Mouse (Mus musculus) erythroblast, adult 5-6 weeks (primary cell): ENCODE data around the gene Acot8. TPM values are rescaled to one million over a fixed set of nuclear protein-coding genes. Genes with fewer than 3 reads are reported as not detected.
A peak's percentile ranks its signal among the peaks of the same experiment; 100 is the strongest.

Experiments used
- ATAC-seq: replicated peaks from 2 replicates; pipeline ENCODE4 v1.8.0; 2016; ENCODE audit warnings: moderate number of reproducible peaks, mild to moderate bottlenecking, moderate TSS enrichment, inconsistent platforms; ENCODE audit not compliant: poor library complexity, low FRiP score, severe bottlenecking
- total RNA-seq, 2 experiments: library from RNA; stranded (forward) in 1 of 2; stranded (reverse) in 1 of 2; fragments of 150-400 nt in 1 of 2; fragments of 200-764, 138-1000 nt in 1 of 2; gene quantifications; 2 replicates each; pipeline versions ENCODE4 v1.2.3 to v1.2.4; 2015 to 2017; ENCODE audit warnings: low replicate concordance in 2 of 2

Acot8 gene
- total RNA-seq, 2 experiments from 2014 or later, result 10.0 to 15.8 TPM

DNA sequence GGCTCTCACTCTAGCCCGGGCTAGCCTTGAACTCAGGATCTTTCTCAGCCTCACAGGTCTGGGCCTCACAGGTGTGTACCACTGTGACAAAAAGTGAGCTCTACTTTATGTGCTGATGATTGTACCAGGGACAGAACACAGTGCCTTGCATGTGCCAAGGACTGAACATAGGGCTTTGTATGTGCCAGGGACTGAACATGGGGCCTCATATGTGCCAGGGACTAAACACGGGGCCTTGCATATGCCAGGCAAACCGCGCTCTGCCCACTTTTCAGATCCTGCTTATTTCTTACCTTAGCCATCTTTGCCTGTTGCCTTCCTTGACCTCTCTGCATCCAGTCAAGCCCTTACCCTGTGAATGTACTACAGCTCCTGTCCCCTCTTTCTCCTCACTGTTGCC is 42.7 kb downstream of the Acot8 start:
- ATAC-seq, result peak; percentile 1

DNA sequence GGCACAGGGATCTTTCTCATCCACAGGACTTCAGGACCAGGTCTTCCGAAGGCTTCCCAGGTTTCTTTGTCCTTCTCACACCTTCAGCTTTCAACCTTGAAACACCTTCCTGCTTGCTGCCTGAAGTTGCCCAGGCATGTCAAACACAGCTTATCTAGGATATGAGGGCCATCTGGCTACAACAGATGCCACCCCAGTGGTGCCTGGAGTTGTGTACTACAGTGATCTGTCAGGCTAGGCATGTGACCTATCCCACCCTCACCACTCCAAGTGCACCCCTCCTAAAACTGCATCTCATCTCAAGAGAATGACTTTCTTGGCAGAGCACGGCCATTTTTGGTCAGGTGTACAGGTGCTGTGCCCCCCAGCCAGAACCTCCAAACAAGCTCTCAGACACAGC is 43.2 kb downstream of the Acot8 start:
- ATAC-seq, result peak; percentile 75

DNA sequence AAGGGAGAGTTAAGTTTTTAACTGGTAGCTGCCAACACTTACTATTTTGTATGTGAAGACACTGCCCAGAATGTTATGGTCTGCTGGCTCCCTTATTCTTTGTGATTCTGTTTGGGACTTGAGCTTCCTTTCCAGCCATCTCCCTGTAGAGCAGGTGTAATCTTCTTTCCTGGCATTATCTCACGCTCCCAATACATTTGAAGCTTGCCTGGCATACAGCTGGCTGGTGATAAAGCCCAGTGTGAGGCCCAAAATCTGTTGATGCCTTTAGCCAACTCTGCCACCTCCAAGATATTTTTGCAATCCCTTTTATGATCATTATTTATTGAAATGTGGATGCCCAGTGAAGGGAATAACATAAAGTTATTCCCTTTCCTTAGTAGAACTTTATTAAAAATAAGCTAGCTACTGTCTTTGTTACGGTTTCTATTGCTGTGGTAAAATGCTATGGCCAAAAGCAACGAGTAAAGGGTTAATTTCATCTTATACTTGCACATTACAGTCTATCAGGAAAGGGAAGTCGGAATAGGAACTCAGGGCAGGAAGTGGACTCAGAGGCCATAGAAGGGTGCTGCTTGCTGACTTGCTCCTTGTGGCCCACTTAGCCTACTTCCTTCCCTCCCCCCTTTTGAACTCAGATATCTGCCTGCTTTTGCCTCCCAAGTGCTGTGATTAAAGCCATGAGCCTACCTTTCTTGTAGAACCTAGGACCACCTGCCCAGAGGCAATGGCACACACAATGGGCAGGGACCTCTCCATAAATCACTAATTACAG is 44.4 kb downstream of the Acot8 start:
- ATAC-seq, result peak; percentile 70

DNA sequence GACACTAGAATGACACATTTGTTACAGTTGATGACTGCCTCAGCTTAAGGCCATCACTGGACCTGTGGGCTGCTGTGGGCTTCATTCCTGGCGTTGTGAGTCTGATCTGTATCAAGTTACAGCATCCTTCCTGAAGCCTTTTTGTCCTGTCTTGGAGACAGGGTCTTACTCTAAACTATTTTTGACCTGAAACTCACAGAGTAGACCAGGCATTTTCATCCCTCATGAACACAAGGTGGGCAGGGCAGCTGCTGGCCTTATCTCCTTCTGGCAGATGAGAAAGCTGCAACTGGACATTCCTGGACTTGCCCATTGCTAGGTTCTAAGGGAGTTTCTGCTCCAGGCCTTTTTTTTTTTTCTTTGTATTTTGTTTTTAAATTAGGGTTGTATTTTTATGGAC is 46.0 kb downstream of the Acot8 start:
- ATAC-seq, result peak; percentile 58

DNA sequence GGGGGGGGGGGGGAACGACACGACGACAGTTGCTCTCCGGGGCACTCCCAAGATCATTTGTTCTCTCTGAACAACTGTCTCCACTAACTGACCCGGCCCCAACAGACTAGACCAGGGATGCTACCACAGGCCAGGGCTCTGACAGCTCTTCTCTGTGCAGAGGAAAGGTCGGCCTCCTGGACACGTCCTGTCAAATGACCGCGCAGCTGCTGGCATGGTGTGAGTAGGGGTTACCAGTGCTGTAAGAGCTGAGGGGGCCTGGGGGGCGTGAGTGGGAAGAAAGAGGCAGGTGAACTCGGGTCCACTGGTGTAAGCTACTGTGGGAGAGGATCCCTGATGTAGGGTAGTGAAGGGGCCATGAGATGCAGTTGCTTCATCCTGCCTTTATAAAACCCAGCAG is 46.8 kb downstream of the Acot8 start:
- no peak for ATAC-seq

DNA sequence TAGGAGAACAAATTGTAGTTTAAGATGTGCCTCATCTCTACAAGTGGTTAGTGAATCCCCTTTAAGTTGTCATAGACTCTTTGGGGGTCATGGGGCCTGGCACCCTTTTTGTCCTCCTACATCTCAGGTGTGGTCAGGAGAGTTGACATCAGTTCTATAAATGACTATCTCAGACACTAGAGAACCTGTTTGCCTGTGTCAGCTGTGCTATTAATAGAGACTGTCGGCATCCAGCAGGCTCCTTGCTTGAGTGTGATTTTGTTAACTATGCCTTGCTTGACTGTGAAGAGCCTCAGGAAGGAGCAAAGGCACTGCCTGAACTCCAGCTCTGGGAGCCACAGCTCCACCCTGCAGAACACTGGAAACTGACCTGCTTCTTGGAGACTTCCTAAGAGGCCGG is 49.9 kb downstream of the Acot8 start:
- ATAC-seq, result no peak

DNA sequence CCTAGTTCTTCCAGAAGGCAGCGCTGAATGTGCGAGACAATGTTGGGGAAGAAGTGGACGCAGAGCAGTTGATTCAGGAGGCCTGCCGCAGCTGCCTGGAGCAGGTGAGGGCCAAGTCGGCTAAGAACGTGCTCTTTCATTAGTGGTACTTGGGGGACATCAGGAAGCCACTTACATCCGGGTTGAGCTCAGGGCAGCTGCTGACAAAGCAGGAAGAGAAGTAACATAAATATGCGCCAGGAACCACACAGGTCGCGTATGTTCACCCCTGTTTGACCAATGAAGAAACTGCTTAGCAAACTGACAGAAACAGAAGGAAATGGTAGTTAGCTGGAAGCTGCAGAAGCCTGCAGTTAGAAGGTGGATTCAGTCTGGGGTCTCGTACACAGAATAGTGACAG is 50.6 kb downstream of the Acot8 start:
- ATAC-seq, result no peak

DNA sequence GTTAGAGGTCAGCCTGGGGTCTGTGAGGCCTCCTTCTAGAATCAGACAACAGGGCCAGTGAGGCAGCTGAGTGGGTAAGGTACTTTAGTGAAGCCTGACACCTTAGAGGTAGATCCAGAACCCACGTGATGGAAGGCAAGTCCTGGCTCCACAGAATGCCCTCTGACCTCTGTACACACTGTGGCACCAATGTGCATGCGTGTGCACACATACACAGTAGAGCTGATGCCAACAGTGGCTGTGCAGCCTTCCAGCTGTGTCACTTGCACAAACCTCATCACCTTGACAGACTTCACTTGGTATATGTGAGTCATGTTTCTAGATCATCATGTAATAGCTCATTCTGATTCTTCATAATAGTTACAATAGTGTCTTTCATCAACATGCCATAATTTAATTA is 52.2 kb downstream of the Acot8 start:
- no peak for ATAC-seq

DNA sequence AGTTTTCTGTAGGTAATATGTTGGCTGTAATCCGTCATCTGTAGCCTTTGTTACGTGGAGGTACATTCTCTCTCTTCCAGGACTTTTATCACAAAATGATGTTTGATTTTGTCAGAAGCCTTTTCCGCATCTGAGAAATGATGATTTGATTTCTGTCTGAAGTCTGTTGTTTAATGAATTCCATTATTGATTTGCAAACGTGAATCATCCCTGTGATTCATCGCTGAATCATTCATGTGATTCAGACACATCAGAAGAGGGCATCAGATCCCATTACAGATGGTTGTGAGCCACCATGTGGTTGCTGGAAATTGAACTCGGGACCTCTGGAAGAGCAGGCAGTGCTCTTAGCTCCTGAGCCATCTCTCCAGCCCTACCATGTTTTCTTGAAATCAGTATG is 55.7 kb downstream of the Acot8 start:
- no peak for ATAC-seq

DNA sequence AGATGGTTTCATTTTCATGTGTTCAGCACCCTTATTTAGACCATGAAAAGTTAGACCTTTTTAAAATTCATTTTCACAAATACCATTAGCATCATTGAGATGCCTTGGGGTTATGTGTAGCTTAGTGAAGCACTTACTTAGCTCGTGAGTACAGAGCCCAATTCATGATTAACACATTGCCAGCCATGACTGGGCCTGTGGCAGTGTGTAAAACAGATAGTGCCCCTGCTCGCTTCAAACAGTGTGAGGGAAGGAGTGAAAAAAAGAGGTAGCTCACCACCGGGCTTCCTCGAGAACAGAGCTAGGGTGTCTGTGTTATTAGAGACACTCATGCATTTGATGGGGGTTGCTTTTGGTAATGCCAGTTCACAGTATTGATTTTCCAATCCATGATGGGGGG is 56.5 kb downstream of the Acot8 start:
- ATAC-seq, result peak; percentile 51

DNA sequence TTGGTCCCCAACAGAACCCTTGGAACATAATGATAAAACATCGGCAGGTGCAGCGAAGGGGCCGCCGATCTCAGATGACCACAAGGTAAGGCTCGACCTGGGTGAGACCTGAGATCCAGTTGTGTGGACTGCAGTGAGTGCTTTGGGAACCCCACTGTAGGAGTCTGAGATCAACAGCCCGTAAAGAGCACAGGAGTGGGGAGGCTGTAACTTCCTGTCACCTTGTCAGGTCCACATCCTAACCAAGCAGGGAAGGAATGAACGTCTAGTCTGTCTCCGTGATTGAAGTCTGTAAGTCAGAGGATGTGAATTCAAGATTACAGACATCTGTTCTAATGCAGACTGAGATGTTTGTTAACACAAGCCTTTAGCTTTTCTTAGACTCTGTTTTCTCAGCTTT is 58.0 kb downstream of the Acot8 start:
- ATAC-seq, result peak; percentile 51

DNA sequence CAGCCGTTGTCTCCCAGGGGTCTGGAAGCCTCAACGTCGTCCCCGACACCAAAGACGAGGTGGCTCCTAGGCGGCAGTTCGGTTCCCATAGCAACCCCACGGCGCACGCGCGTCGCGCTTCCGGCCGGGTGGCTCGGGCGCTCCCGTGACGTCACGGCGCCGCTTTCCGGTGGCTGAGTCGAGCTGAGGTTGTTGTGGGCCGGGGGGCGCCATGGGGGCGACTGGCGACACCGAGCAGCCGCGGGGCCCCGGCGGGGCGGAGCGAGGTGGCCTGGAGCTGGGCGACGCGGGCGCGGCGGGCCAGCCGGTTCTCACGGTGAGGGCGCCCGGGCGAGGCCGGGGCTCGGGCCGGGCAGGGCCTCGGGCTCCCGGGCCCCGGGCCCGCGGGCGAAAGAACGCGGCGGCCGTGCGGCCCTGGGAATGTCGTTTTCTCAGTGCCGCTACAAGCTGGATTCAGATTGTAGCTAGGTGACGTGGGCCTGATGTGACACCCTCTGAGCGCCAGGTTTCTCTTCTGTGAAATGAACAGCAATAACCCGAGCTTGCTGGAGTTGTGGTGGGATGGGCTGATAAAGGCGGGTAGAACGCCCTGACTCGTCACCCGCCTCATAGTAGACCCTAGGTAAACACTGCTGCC is 58.7 kb downstream of the Acot8 start, which contains the start of the genes Wfdc3 and Dnttip1:
Wfdc3 (minus strand) TSS at position 89 of the 637 bp plus-strand sequence.
Dnttip1 (plus strand) TSS at position 141 of the 637 bp plus-strand sequence.
- ATAC-seq, result peak; percentile 76

DNA sequence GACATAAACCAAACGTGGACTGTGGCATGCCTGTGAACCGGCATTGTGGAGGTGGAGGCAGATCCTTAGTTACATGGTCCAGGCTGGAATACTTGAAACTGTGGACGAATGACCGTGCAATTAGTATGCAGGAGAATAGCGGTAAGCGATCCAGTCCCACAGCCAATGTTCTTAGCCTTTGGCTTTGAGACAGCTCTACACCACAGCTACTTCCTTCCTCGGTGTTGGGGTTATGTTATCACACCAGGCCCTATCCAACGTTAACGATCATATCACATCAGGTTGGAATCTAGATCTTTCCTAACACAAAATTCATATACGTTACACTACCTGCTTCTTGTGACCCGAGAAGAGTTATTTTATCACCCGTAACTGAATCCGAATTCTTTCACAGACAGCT is 59.7 kb downstream of the Acot8 start:
- no peak for ATAC-seq

Other genes starting within 250 kb of the Acot8 start
- gene Wfdc2, start 242.5 kb downstream of the Acot8 start, total RNA-seq (2015; ENCODE audit: low replicate concordance), result not detected in 2 replicates
- gene Wfdc2, start 242.5 kb downstream of the Acot8 start, total RNA-seq (2017; ENCODE audit: low replicate concordance), result not detected in 2 replicates
- gene Spint3, start 231.4 kb downstream of the Acot8 start, total RNA-seq (2015; ENCODE audit: low replicate concordance), result not detected in 2 replicates
- not detected in 2 replicates for gene Spint3, start 231.4 kb downstream of the Acot8 start, total RNA-seq (2017; ENCODE audit: low replicate concordance)
- gene Wfdc6a, start 219.4 kb downstream of the Acot8 start, total RNA-seq (2015; ENCODE audit: low replicate concordance), result not detected in 2 replicates
- not detected in 2 replicates for gene Wfdc6a, start 219.4 kb downstream of the Acot8 start, total RNA-seq (2017; ENCODE audit: low replicate concordance)
- gene Eppin, start 211.3 kb downstream of the Acot8 start, total RNA-seq (2015; ENCODE audit: low replicate concordance), result not detected in 2 replicates
- gene Eppin, start 211.3 kb downstream of the Acot8 start, total RNA-seq (2017; ENCODE audit: low replicate concordance), result not detected in 2 replicates
- gene Wfdc6b, start 191.4 kb downstream of the Acot8 start, total RNA-seq (2015; ENCODE audit: low replicate concordance), result not detected in 2 replicates
- not detected in 2 replicates for gene Wfdc6b, start 191.4 kb downstream of the Acot8 start, total RNA-seq (2017; ENCODE audit: low replicate concordance)
- gene Wfdc8, start 191.3 kb downstream of the Acot8 start, total RNA-seq (2015; ENCODE audit: low replicate concordance), result not detected in 2 replicates
- gene Wfdc8, start 191.3 kb downstream of the Acot8 start, total RNA-seq (2017; ENCODE audit: low replicate concordance), result not detected in 2 replicates
- not detected in 2 replicates for gene Wfdc16, start 166.1 kb downstream of the Acot8 start, total RNA-seq (2015; ENCODE audit: low replicate concordance)
- not detected in 2 replicates for gene Wfdc16, start 166.1 kb downstream of the Acot8 start, total RNA-seq (2017; ENCODE audit: low replicate concordance)
- not detected in 2 replicates for gene Wfdc10, start 148.8 kb downstream of the Acot8 start, total RNA-seq (2015; ENCODE audit: low replicate concordance)
- gene Wfdc10, start 148.8 kb downstream of the Acot8 start, total RNA-seq (2017; ENCODE audit: low replicate concordance), result not detected in 2 replicates
- gene Wfdc9, start 148.3 kb downstream of the Acot8 start, total RNA-seq (2015; ENCODE audit: low replicate concordance), result not detected in 2 replicates
- gene Wfdc9, start 148.3 kb downstream of the Acot8 start, total RNA-seq (2017; ENCODE audit: low replicate concordance), result not detected in 2 replicates
- not detected in 2 replicates for gene Wfdc11, start 130.8 kb downstream of the Acot8 start, total RNA-seq (2015; ENCODE audit: low replicate concordance)
- gene Wfdc11, start 130.8 kb downstream of the Acot8 start, total RNA-seq (2017; ENCODE audit: low replicate concordance), result 0.77 TPM in 1 of 2 replicates, not detected in the other
- not detected in 2 replicates for gene Wfdc13, start 119.8 kb downstream of the Acot8 start, total RNA-seq (2015; ENCODE audit: low replicate concordance)
- not detected in 2 replicates for gene Wfdc13, start 119.8 kb downstream of the Acot8 start, total RNA-seq (2017; ENCODE audit: low replicate concordance)
- not detected in 2 replicates for gene Spint4, start 106.4 kb downstream of the Acot8 start, total RNA-seq (2015; ENCODE audit: low replicate concordance)
- not detected in 2 replicates for gene Spint4, start 106.4 kb downstream of the Acot8 start, total RNA-seq (2017; ENCODE audit: low replicate concordance)
- not detected in 2 replicates for gene Spint5, start 89.6 kb downstream of the Acot8 start, total RNA-seq (2015; ENCODE audit: low replicate concordance)
- gene Spint5, start 89.6 kb downstream of the Acot8 start, total RNA-seq (2017; ENCODE audit: low replicate concordance), result not detected in 2 replicates
- gene Wfdc3, start 59.0 kb downstream of the Acot8 start, total RNA-seq (2015; ENCODE audit: low replicate concordance), result 16.7 and 19.9 TPM in 2 replicates
- 10.0 and 12.8 TPM in 2 replicates for gene Wfdc3, start 59.0 kb downstream of the Acot8 start, total RNA-seq (2017; ENCODE audit: low replicate concordance)
- 79.2 and 130 TPM in 2 replicates for gene Dnttip1, start 58.9 kb downstream of the Acot8 start, total RNA-seq (2015; ENCODE audit: low replicate concordance)
- gene Dnttip1, start 58.9 kb downstream of the Acot8 start, total RNA-seq (2017; ENCODE audit: low replicate concordance), result 137 and 237 TPM in 2 replicates
- gene Ube2c, start 35.0 kb downstream of the Acot8 start, total RNA-seq (2015; ENCODE audit: low replicate concordance), result 268 and 318 TPM in 2 replicates
- gene Ube2c, start 35.0 kb downstream of the Acot8 start, total RNA-seq (2017; ENCODE audit: low replicate concordance), result 123 and 215 TPM in 2 replicates
- not detected in 2 replicates for gene Tnnc2, start 24.9 kb downstream of the Acot8 start, total RNA-seq (2015; ENCODE audit: low replicate concordance)
- not detected in 2 replicates for gene Tnnc2, start 24.9 kb downstream of the Acot8 start, total RNA-seq (2017; ENCODE audit: low replicate concordance)
- gene Snx21, start 19.1 kb downstream of the Acot8 start, total RNA-seq (2015; ENCODE audit: low replicate concordance), result 2.1 and 2.9 TPM in 2 replicates
- gene Snx21, start 19.1 kb downstream of the Acot8 start, total RNA-seq (2017; ENCODE audit: low replicate concordance), result 0.43 and 0.98 TPM in 2 replicates
- 0.58 and 1.9 TPM in 2 replicates for gene Zswim3, start 216 bp upstream of the Acot8 start, total RNA-seq (2015; ENCODE audit: low replicate concordance)
- 2.0 and 4.5 TPM in 2 replicates for gene Zswim3, start 216 bp upstream of the Acot8 start, total RNA-seq (2017; ENCODE audit: low replicate concordance)
- gene Zswim1, start 17.8 kb upstream of the Acot8 start, total RNA-seq (2015; ENCODE audit: low replicate concordance), result 1.5 and 2.1 TPM in 2 replicates
- 0.60 and 1.1 TPM in 2 replicates for gene Zswim1, start 17.8 kb upstream of the Acot8 start, total RNA-seq (2017; ENCODE audit: low replicate concordance)
- not detected in 2 replicates for gene Spata25, start 23.7 kb upstream of the Acot8 start, total RNA-seq (2015; ENCODE audit: low replicate concordance)
- not detected in 2 replicates for gene Spata25, start 23.7 kb upstream of the Acot8 start, total RNA-seq (2017; ENCODE audit: low replicate concordance)
- gene Ctsa, start 28.0 kb upstream of the Acot8 start, total RNA-seq (2015; ENCODE audit: low replicate concordance), result 26.8 and 36.1 TPM in 2 replicates
- gene Ctsa, start 28.0 kb upstream of the Acot8 start, total RNA-seq (2017; ENCODE audit: low replicate concordance), result 33.5 and 39.9 TPM in 2 replicates
- not detected in 2 replicates for gene Neurl2, start 28.6 kb upstream of the Acot8 start, total RNA-seq (2015; ENCODE audit: low replicate concordance)
- gene Neurl2, start 28.6 kb upstream of the Acot8 start, total RNA-seq (2017; ENCODE audit: low replicate concordance), result 1.4 TPM in 1 of 2 replicates, not detected in the other
- gene Pltp, start 52.8 kb upstream of the Acot8 start, total RNA-seq (2015; ENCODE audit: low replicate concordance), result 0.58 and 0.84 TPM in 2 replicates
- 1.8 and 3.3 TPM in 2 replicates for gene Pltp, start 52.8 kb upstream of the Acot8 start, total RNA-seq (2017; ENCODE audit: low replicate concordance)
- gene Pcif1, start 74.4 kb upstream of the Acot8 start, total RNA-seq (2015; ENCODE audit: low replicate concordance), result 5.6 and 22.6 TPM in 2 replicates
- gene Pcif1, start 74.4 kb upstream of the Acot8 start, total RNA-seq (2017; ENCODE audit: low replicate concordance), result 19.0 and 30.5 TPM in 2 replicates
- 13.4 and 17.9 TPM in 2 replicates for gene Zfp335, start 106.9 kb upstream of the Acot8 start, total RNA-seq (2015; ENCODE audit: low replicate concordance)
- 9.9 and 10.3 TPM in 2 replicates for gene Zfp335, start 106.9 kb upstream of the Acot8 start, total RNA-seq (2017; ENCODE audit: low replicate concordance)
- gene Mmp9, start 135.9 kb upstream of the Acot8 start, total RNA-seq (2015; ENCODE audit: low replicate concordance), result 73.6 and 120 TPM in 2 replicates
- gene Mmp9, start 135.9 kb upstream of the Acot8 start, total RNA-seq (2017; ENCODE audit: low replicate concordance), result 31.4 and 35.7 TPM in 2 replicates
- gene Slc12a5, start 155.9 kb upstream of the Acot8 start, total RNA-seq (2015; ENCODE audit: low replicate concordance), result not detected in 2 replicates
- gene Slc12a5, start 155.9 kb upstream of the Acot8 start, total RNA-seq (2017; ENCODE audit: low replicate concordance), result not detected in 2 replicates
- 1.2 and 5.4 TPM in 2 replicates for gene Ncoa5, start 230.0 kb upstream of the Acot8 start, total RNA-seq (2015; ENCODE audit: low replicate concordance)
- gene Ncoa5, start 230.0 kb upstream of the Acot8 start, total RNA-seq (2017; ENCODE audit: low replicate concordance), result 10.3 and 15.6 TPM in 2 replicates